Mouse (Mus musculus) limb, embryonic 12.5 days (tissue): ENCODE results near the gene Aqp9. TPM values are rescaled to one million over a fixed set of nuclear protein-coding genes. Genes with fewer than 3 reads are reported as not detected.

Experiments
- ATAC-seq: fragments of 200-750 bp; cut with Nextera tagmentation; 2 replicates; pipeline ENCODE4 v1.8.0; 2017; ENCODE audit warnings: low read depth, moderate TSS enrichment; ENCODE audit not compliant: insufficient number of reproducible peaks, insufficient read depth, low FRiP score, low TSS enrichment
- H3K27ac ChIP-seq: fragments of 300-500 bp; sonication (generic); 2 replicates; pipeline ENCODE4 v1.5.1; 2016; ENCODE audit warnings: mild to moderate bottlenecking, moderate library complexity
- H3K27me3 ChIP-seq: fragments of 300-500 bp; sonication (generic); 2 replicates; pipeline ENCODE4 v1.6.1; 2016; ENCODE audit warnings: mild to moderate bottlenecking, moderate library complexity
- H3K36me3 ChIP-seq: fragments of 300-500 bp; sonication (generic); 2 replicates; pipeline ENCODE4 v1.6.1; 2016; ENCODE audit warnings: mild to moderate bottlenecking, moderate library complexity
- H3K4me1 ChIP-seq: fragments of 300-500 bp; sonication (generic); replicated peaks from 2 replicates; pipeline ENCODE4 v1.6.1; 2016
- H3K4me2 ChIP-seq: fragments of 300-500 bp; sonication (generic); 2 replicates; pipeline ENCODE4 v1.6.1; 2016; ENCODE audit warnings: mild to moderate bottlenecking, moderate library complexity
- H3K4me3 ChIP-seq: fragments of 300-500 bp; sonication (generic); replicated peaks from 2 replicates; pipeline ENCODE4 v1.5.1; 2016; ENCODE audit warnings: mild to moderate bottlenecking
- H3K9ac ChIP-seq: fragments of 300-500 bp; sonication (generic); replicated peaks from 2 replicates; pipeline ENCODE4 v1.6.1; 2016; ENCODE audit warnings: mild to moderate bottlenecking, moderate library complexity
- H3K9me3 ChIP-seq: fragments of 300-500 bp; sonication (generic); 2 replicates; pipeline ENCODE4 v1.6.1; 2016; ENCODE audit warnings: mild to moderate bottlenecking, moderate library complexity
- WGBS: fragments of 180-500 bp; shearing (Covaris S2); methylation state at CpG from one replicate; pipeline ENCODE4 v1.1.7; 2016; 5-methylcytosine and 5-hydroxymethylcytosine counted together
- polyA plus RNA-seq: library from polyadenylated mRNA; unstranded; fragments of >200 nt; fragmentation: Nextera tagmentation; extraction: Ambion mirVana; gene quantifications from 2 replicates; pipeline ENCODE4 v1.2.1, GENCODE M21; 2016

The Aqp9 gene
- polyA plus RNA-seq, 1 experiment from 2014 or later, result 0.13 TPM

GRCm38 (mm10) chr9:71063551-71063950 lies 104.9 kb downstream of the Aqp9 start:
- Histone ChIP-seq H3K27ac (no peak overlapping the region), H3K4me1 (no peaks in the 10 kb centered on the region), H3K4me3 (no peak overlapping the region), H3K27me3 (no peaks in the 10 kb centered on the region), H3K9ac (no peak overlapping the region), H3K9me3 (no peaks in the 10 kb centered on the region), H3K36me3 (no peaks in the 10 kb centered on the region), H3K4me2 (no peak overlapping the region)
- no peak for ATAC-seq

GRCm38 (mm10) chr9:71062976-71063375 lies 105.5 kb downstream of the Aqp9 start:
- H3K27ac ChIP-seq, result no peak overlapping the region
- H3K36me3 ChIP-seq, result no peaks in the 10 kb centered on the region
- H3K9me3 ChIP-seq, result no peaks in the 10 kb centered on the region
- WGBS, result 71% methylated on average over 4 of the region's 4 CpGs
- no peak overlapping the region for H3K9ac ChIP-seq
- ATAC-seq, result no peak
- H3K27me3 ChIP-seq, result no peaks in the 10 kb centered on the region
- no peaks in the 10 kb centered on the region for H3K4me1 ChIP-seq
- no peak overlapping the region for H3K4me2 ChIP-seq
- no peak overlapping the region for H3K4me3 ChIP-seq

- no peaks in the 10 kb centered on the region for H3K27me3 ChIP-seq
- no peaks in the 10 kb centered on the region for H3K36me3 ChIP-seq
- no peak overlapping the region for H3K9ac ChIP-seq
- no peak overlapping the region for H3K4me3 ChIP-seq
- H3K4me1 ChIP-seq, result no peaks in the 10 kb centered on the region
- no peaks in the 10 kb centered on the region for H3K9me3 ChIP-seq
- H3K27ac ChIP-seq, result no peak overlapping the region
- H3K4me2 ChIP-seq, result no peak overlapping the region
- ATAC-seq, result no peak
Observed at GRCm38 (mm10) chr9:71062301-71062700, 106.2 kb downstream of the Aqp9 start.

Other genes starting within 250 kb of the Aqp9 start
- gene Lipc, start 216.5 kb downstream of the Aqp9 start, polyA plus RNA-seq, result 0.23 TPM in 1 of 2 replicates, not detected in the other
- gene Aldh1a2, start 47.1 kb upstream of the Aqp9 start, polyA plus RNA-seq, result 103 and 123 TPM in 2 replicates